Mouse (Mus musculus): Measurements from ENCODE around the gene Msln. TPM values are rescaled to one million over a fixed set of nuclear protein-coding genes. Genes with fewer than 3 reads are reported as not detected.

Msln gene
- polyA plus RNA-seq, 1 experiment from 2014 or later = 0.24 TPM

- Histone ChIP-seq H3K27me3 (ENCODE audit: control insufficient read depth, insufficient read depth, low read length) (no peaks in the 10 kb centered on the region), H3K27ac (replicated peaks; ENCODE audit: low read depth, low read length) (no peak overlapping the region), H3K4me2 (ENCODE audit: low read depth, severe bottlenecking) (no peak overlapping the region), H3K4me1 (ENCODE audit: control insufficient read depth, insufficient read depth, low read length) (peaks cover 22% of the 10 kb centered on the region), H3K9ac (ENCODE audit: low read length) (peak overlapping the region; percentile 17; the same call in 1 of the 2 replicates), H3K4me3 (ENCODE audit: low read depth, low read length) (no peak overlapping the region), H3K36me3 (ENCODE audit: control insufficient read depth, insufficient read depth, low read length) (peaks cover 26% of the 10 kb centered on the region), H3K9me3 (ENCODE audit: control insufficient read depth, low read length) (no peaks in the 10 kb centered on the region)
- DNase-seq (ENCODE audit: low spot score) = no peak
- 86% methylated on average over 7 of the region's 7 CpGs for WGBS
- no peak for ATAC-seq (ENCODE audit: insufficient number of reproducible peaks, low FRiP score, low TSS enrichment, low read depth)
Measured at GRCm38 (mm10) chr17:25783086-25783485, 28.9 kb upstream of the Msln start.

GRCm38 (mm10) chr17:25781339-25781738, 27.2 kb upstream of the Msln start:
- no peak for ATAC-seq (ENCODE audit: insufficient number of reproducible peaks, low FRiP score, low TSS enrichment, low read depth)
- 73% methylated on average over 6 of the region's 6 CpGs for WGBS
- Histone ChIP-seq H3K4me3 (ENCODE audit: low read depth, low read length) (no peak overlapping the region), H3K4me1 (ENCODE audit: control insufficient read depth, insufficient read depth, low read length) (peaks cover 22% of the 10 kb centered on the region), H3K9me3 (ENCODE audit: control insufficient read depth, low read length) (no peaks in the 10 kb centered on the region), H3K27me3 (ENCODE audit: control insufficient read depth, insufficient read depth, low read length) (no peaks in the 10 kb centered on the region), H3K36me3 (ENCODE audit: control insufficient read depth, insufficient read depth, low read length) (peaks cover 20% of the 10 kb centered on the region), H3K4me2 (ENCODE audit: low read depth, severe bottlenecking) (no peak overlapping the region), H3K9ac (ENCODE audit: low read length) (no peak overlapping the region), H3K27ac (replicated peaks; ENCODE audit: low read depth, low read length) (no peak overlapping the region)
- no peak for DNase-seq (ENCODE audit: low spot score)

GRCm38 (mm10) chr17:25777948-25778347, 23.8 kb upstream of the Msln start:
- H3K4me3 ChIP-seq (ENCODE audit: low read depth, low read length) = no peak overlapping the region
- H3K36me3 ChIP-seq (ENCODE audit: control insufficient read depth, insufficient read depth, low read length) = peaks cover 11% of the 10 kb centered on the region; the same call in 1 of the 2 replicates
- peaks cover 10% of the 10 kb centered on the region; the same call in 1 of the 2 replicates for H3K4me1 ChIP-seq (ENCODE audit: control insufficient read depth, insufficient read depth, low read length)
- ATAC-seq (ENCODE audit: insufficient number of reproducible peaks, low FRiP score, low TSS enrichment, low read depth) = no peak
- no peak overlapping the region for H3K27ac ChIP-seq (replicated peaks; ENCODE audit: low read depth, low read length)
- no peak overlapping the region for H3K9ac ChIP-seq (ENCODE audit: low read length)
- 92% methylated on average over 5 of the region's 5 CpGs for WGBS
- H3K9me3 ChIP-seq (ENCODE audit: control insufficient read depth, low read length) = no peaks in the 10 kb centered on the region
- DNase-seq (ENCODE audit: low spot score) = no peak
- H3K4me2 ChIP-seq (ENCODE audit: low read depth, severe bottlenecking) = no peak overlapping the region
- H3K27me3 ChIP-seq (ENCODE audit: control insufficient read depth, insufficient read depth, low read length) = no peaks in the 10 kb centered on the region

- DNase-seq (ENCODE audit: low spot score) = no peak
- ATAC-seq (ENCODE audit: insufficient number of reproducible peaks, low FRiP score, low TSS enrichment, low read depth) = no peak
- Histone ChIP-seq H3K4me2 (ENCODE audit: low read depth, severe bottlenecking) (no peak overlapping the region), H3K27ac (replicated peaks; ENCODE audit: low read depth, low read length) (no peak overlapping the region), H3K9ac (ENCODE audit: low read length) (no peak overlapping the region), H3K36me3 (ENCODE audit: control insufficient read depth, insufficient read depth, low read length) (no peaks in the 10 kb centered on the region), H3K4me3 (ENCODE audit: low read depth, low read length) (no peak overlapping the region), H3K27me3 (ENCODE audit: control insufficient read depth, insufficient read depth, low read length) (no peaks in the 10 kb centered on the region), H3K9me3 (ENCODE audit: control insufficient read depth, low read length) (no peaks in the 10 kb centered on the region), H3K4me1 (ENCODE audit: control insufficient read depth, insufficient read depth, low read length) (peaks cover 8% of the 10 kb centered on the region; the same call in 1 of the 2 replicates)
- 77% methylated on average over 10 of the region's 10 CpGs for WGBS
Measured at GRCm38 (mm10) chr17:25775318-25776062, 21.3 kb upstream of the Msln start.

GRCm38 (mm10) chr17:25773549-25774120, 19.5 kb upstream of the Msln start, which contains the start of gene Narfl:
Gene Narfl (plus strand): TSS chr17:25773776.
- H3K4me3 ChIP-seq (ENCODE audit: low read depth, low read length) = peak within 1 kb of the TSS; percentile 75

GRCm38 (mm10) chr17:25769331-25769730, 15.2 kb upstream of the Msln start:
- H3K9me3 ChIP-seq (ENCODE audit: control insufficient read depth, low read length) = no peaks in the 10 kb centered on the region
- no peak overlapping the region for H3K4me3 ChIP-seq (ENCODE audit: low read depth, low read length)
- DNase-seq (ENCODE audit: low spot score) (no peak), ATAC-seq (ENCODE audit: insufficient number of reproducible peaks, low FRiP score, low TSS enrichment, low read depth) (no peak)
- H3K27ac ChIP-seq (replicated peaks; ENCODE audit: low read depth, low read length) = no peak overlapping the region
- no peaks in the 10 kb centered on the region for H3K27me3 ChIP-seq (ENCODE audit: control insufficient read depth, insufficient read depth, low read length)
- 44% methylated on average over 9 of the region's 9 CpGs for WGBS
- no peak overlapping the region for H3K4me2 ChIP-seq (ENCODE audit: low read depth, severe bottlenecking)
- peaks cover 8% of the 10 kb centered on the region; the same call in 1 of the 2 replicates for H3K4me1 ChIP-seq (ENCODE audit: control insufficient read depth, insufficient read depth, low read length)
- H3K9ac ChIP-seq (ENCODE audit: low read length) = no peak overlapping the region
- H3K36me3 ChIP-seq (ENCODE audit: control insufficient read depth, insufficient read depth, low read length) = no peaks in the 10 kb centered on the region

More at GRCm38 (mm10) chr17:25773549-25774120, 19.5 kb upstream of the Msln start, which contains the start of gene Narfl:
- WGBS = under 1% methylated on average over 37 of the region's 37 CpGs
- ATAC-seq (ENCODE audit: insufficient number of reproducible peaks, low FRiP score, low TSS enrichment, low read depth) (peak; percentile 75; the same call in 1 of the 2 replicates), DNase-seq (ENCODE audit: low spot score) (peak; percentile 100)
- H3K27ac ChIP-seq (replicated peaks; ENCODE audit: low read depth, low read length) = no peak within 1 kb of the TSS
- H3K9me3 ChIP-seq (ENCODE audit: control insufficient read depth, low read length) = no peaks in the 10 kb centered on the region
- no peaks in the 10 kb centered on the region for H3K36me3 ChIP-seq (ENCODE audit: control insufficient read depth, insufficient read depth, low read length)
- H3K27me3 ChIP-seq (ENCODE audit: control insufficient read depth, insufficient read depth, low read length) = no peaks in the 10 kb centered on the region
- peak within 1 kb of the TSS; percentile 92 for H3K4me2 ChIP-seq (ENCODE audit: low read depth, severe bottlenecking)
- H3K9ac ChIP-seq (ENCODE audit: low read length) = peak within 1 kb of the TSS; percentile 79
- H3K4me1 ChIP-seq (ENCODE audit: control insufficient read depth, insufficient read depth, low read length) = peaks cover 8% of the 10 kb centered on the region; the same call in 1 of the 2 replicates

- ATAC-seq (ENCODE audit: insufficient number of reproducible peaks, low FRiP score, low TSS enrichment, low read depth) (no peak), DNase-seq (ENCODE audit: low spot score) (peak; percentile 60)
- Histone ChIP-seq H3K9me3 (ENCODE audit: control insufficient read depth, low read length) (no peaks in the 10 kb centered on the region), H3K4me3 (ENCODE audit: low read depth, low read length) (no peak overlapping the region), H3K4me1 (ENCODE audit: control insufficient read depth, insufficient read depth, low read length) (peaks cover 3% of the 10 kb centered on the region; the same call in 1 of the 2 replicates), H3K4me2 (ENCODE audit: low read depth, severe bottlenecking) (no peak overlapping the region), H3K27ac (replicated peaks; ENCODE audit: low read depth, low read length) (no peak overlapping the region), H3K27me3 (ENCODE audit: control insufficient read depth, insufficient read depth, low read length) (no peaks in the 10 kb centered on the region), H3K9ac (ENCODE audit: low read length) (no peak overlapping the region), H3K36me3 (ENCODE audit: control insufficient read depth, insufficient read depth, low read length) (no peaks in the 10 kb centered on the region)
- WGBS = 29% methylated on average over 5 of the region's 5 CpGs
Measured at GRCm38 (mm10) chr17:25765886-25766285, 11.7 kb upstream of the Msln start.

GRCm38 (mm10) chr17:25762591-25762990, 8.4 kb upstream of the Msln start:
- Histone ChIP-seq H3K4me2 (ENCODE audit: low read depth, severe bottlenecking) (no peak overlapping the region), H3K4me1 (ENCODE audit: control insufficient read depth, insufficient read depth, low read length) (peaks cover 3% of the 10 kb centered on the region; the same call in 1 of the 2 replicates), H3K9me3 (ENCODE audit: control insufficient read depth, low read length) (no peaks in the 10 kb centered on the region), H3K36me3 (ENCODE audit: control insufficient read depth, insufficient read depth, low read length) (no peaks in the 10 kb centered on the region), H3K27ac (replicated peaks; ENCODE audit: low read depth, low read length) (no peak overlapping the region), H3K27me3 (ENCODE audit: control insufficient read depth, insufficient read depth, low read length) (no peaks in the 10 kb centered on the region), H3K4me3 (ENCODE audit: low read depth, low read length) (no peak overlapping the region), H3K9ac (ENCODE audit: low read length) (no peak overlapping the region)
- 31% methylated on average over 3 of the region's 3 CpGs for WGBS
- ATAC-seq (ENCODE audit: insufficient number of reproducible peaks, low FRiP score, low TSS enrichment, low read depth) (no peak), DNase-seq (ENCODE audit: low spot score) (no peak)
